In genomic region chr10:14311962-14312361, GRCm38 (mm10) we compare ENCODE assay signal across 30 mouse cellular contexts.
"Had no signal": no experiment of that assay in that cellular context is flagged by ENCODE, and none has a peak within 500 bp of the region (broad histone marks: within the 10 kb centered on the region; RNA-seq: fewer than 3 reads in every experiment).

No protein-coding gene starts in this region.

- ATAC-seq: liver, embryonic 12.5 days; liver, postnatal 0 days; lung, postnatal 0 days; midbrain, embryonic 13.5 days; midbrain, embryonic 15.5 days; midbrain, embryonic 16.5 days had no signal

- H3K9me3 ChIP-seq: limb, embryonic 10.5 days; limb, embryonic 12.5 days; limb, embryonic 13.5 days; limb, embryonic 15.5 days; liver, embryonic 12.5 days; liver, embryonic 13.5 days; liver, embryonic 15.5 days; lung, embryonic 15.5 days; megakaryocyte, embryonic 14.5 days; midbrain, embryonic 10.5 days; midbrain, embryonic 12.5 days; midbrain, embryonic 13.5 days; midbrain, embryonic 15.5 days had no signal

- H3K4me1 ChIP-seq: limb, embryonic 10.5 days; limb, embryonic 12.5 days; limb, embryonic 13.5 days; limb, embryonic 15.5 days; liver, embryonic 12.5 days; liver, embryonic 13.5 days; liver, embryonic 15.5 days; lung, embryonic 15.5 days; megakaryocyte, embryonic 14.5 days; midbrain, embryonic 10.5 days; midbrain, embryonic 12.5 days; midbrain, embryonic 13.5 days; midbrain, embryonic 15.5 days had no signal

- H3K27me3 ChIP-seq: limb, embryonic 12.5 days; limb, embryonic 13.5 days; limb, embryonic 15.5 days; liver, embryonic 12.5 days; liver, embryonic 13.5 days; liver, embryonic 15.5 days; lung, embryonic 15.5 days; midbrain, embryonic 12.5 days; midbrain, embryonic 13.5 days; midbrain, embryonic 15.5 days had no signal

- H3K36me3 ChIP-seq: limb, embryonic 10.5 days; limb, embryonic 12.5 days; limb, embryonic 13.5 days; limb, embryonic 15.5 days; liver, embryonic 12.5 days; liver, embryonic 13.5 days; liver, embryonic 15.5 days; lung, embryonic 15.5 days; midbrain, embryonic 10.5 days; midbrain, embryonic 12.5 days; midbrain, embryonic 13.5 days; midbrain, embryonic 15.5 days had no signal

- H3K4me2 ChIP-seq: limb, embryonic 12.5 days; limb, embryonic 13.5 days; limb, embryonic 15.5 days; liver, embryonic 11.5 days; liver, embryonic 12.5 days; liver, embryonic 13.5 days; liver, embryonic 15.5 days; lung, embryonic 14.5 days; lung, embryonic 15.5 days; midbrain, embryonic 11.5 days; midbrain, embryonic 12.5 days; midbrain, embryonic 13.5 days; midbrain, embryonic 15.5 days had no signal

- H3K27ac ChIP-seq: limb, embryonic 10.5 days; limb, embryonic 12.5 days; limb, embryonic 13.5 days; limb, embryonic 15.5 days; liver, embryonic 12.5 days; liver, embryonic 13.5 days; liver, embryonic 14.5 days; liver, embryonic 15.5 days; lung, embryonic 15.5 days; macrophage; midbrain, embryonic 10.5 days; midbrain, embryonic 12.5 days; midbrain, embryonic 13.5 days; midbrain, embryonic 15.5 days had no signal

- H3K9ac ChIP-seq: limb, embryonic 12.5 days; limb, embryonic 13.5 days; limb, embryonic 15.5 days; liver, embryonic 12.5 days; liver, embryonic 13.5 days; liver, embryonic 14.5 days; liver, embryonic 15.5 days; liver, postnatal 0 days; lung, embryonic 14.5 days; lung, embryonic 15.5 days; midbrain, embryonic 12.5 days; midbrain, embryonic 13.5 days; midbrain, embryonic 15.5 days had no signal

- DNase-seq: left cerebral cortex, postnatal 4 days; liver; liver, embryonic 13.5 days; liver, postnatal 0 days; lung, adult 18-20 months; lung, adult 2 months; lung, embryonic 14.5 days; lung, postnatal 10 days; lung, postnatal 14 days; lung, postnatal 36 days; lung, postnatal 4 days; midbrain, embryonic 14.5 days had no signal

- H3K4me3 ChIP-seq: limb, embryonic 10.5 days; limb, embryonic 12.5 days; limb, embryonic 13.5 days; limb, embryonic 15.5 days; liver, embryonic 12.5 days; liver, embryonic 13.5 days; liver, embryonic 15.5 days; lung, embryonic 15.5 days; megakaryocyte, embryonic 14.5 days; midbrain, embryonic 10.5 days; midbrain, embryonic 12.5 days; midbrain, embryonic 13.5 days; midbrain, embryonic 15.5 days had no signal
